ENCODE assay signal across 27 mouse cellular contexts in the genomic region with DNA sequence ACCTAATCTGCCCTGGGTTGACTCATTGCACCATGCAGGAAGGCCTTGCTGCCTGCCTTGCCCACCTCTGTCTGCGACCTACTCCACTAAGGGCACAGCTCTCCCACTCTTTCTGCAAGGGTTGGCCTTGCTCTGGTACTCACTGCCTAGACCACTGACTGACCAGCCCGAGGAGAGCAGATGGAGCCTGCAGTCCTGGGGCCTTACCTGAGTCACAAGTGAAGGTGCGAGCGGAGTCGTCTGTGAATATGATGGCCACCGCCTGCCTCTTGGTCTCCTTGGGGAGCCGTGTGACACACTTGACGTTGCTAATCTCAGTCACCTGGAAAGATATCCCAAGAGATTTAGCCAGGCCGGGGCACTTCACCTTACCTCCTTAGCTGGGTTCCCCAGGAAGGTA.
"Had no signal": no experiment of that assay in that cellular context is flagged by ENCODE, and none has a peak within 500 bp of the region (broad histone marks: within the 10 kb centered on the region; RNA-seq: fewer than 3 reads in every experiment).

No protein-coding gene starts in this region.

- DNase-seq: cerebellum, adult 2 months; cerebellum, adult 8-10 months; cerebellum, adult 9-10 months; cerebellum, adult 9-11 months; cerebellum, postnatal 10 days; cerebellum, postnatal 14 days; cerebellum, postnatal 25 days; cerebellum, postnatal 36 days; embryo, embryonic 11 days; forebrain, postnatal 0 days; gastrocnemius, adult 2 months; gastrocnemius, postnatal 10 days; gastrocnemius, postnatal 14 days; gastrocnemius, postnatal 25 days; gastrocnemius, postnatal 36 days; heart, adult 18-20 months; heart, adult 2 months had no signal

- H3K27me3 ChIP-seq: embryonic facial prominence, embryonic 13.5 days; embryonic facial prominence, embryonic 15.5 days; forebrain, embryonic 13.5 days; forebrain, embryonic 15.5 days had no signal

- H3K4me3 ChIP-seq: embryonic facial prominence, embryonic 10.5 days; embryonic facial prominence, embryonic 12.5 days; embryonic facial prominence, embryonic 13.5 days; embryonic facial prominence, embryonic 15.5 days; erythroblast, embryonic 14.5 days; forebrain, embryonic 10.5 days; forebrain, embryonic 13.5 days; forebrain, embryonic 15.5 days; gastrocnemius, adult 2 months; heart, adult 2 months had no signal

- H3K27ac ChIP-seq: embryonic facial prominence, embryonic 10.5 days; embryonic facial prominence, embryonic 12.5 days; embryonic facial prominence, embryonic 13.5 days; embryonic facial prominence, embryonic 15.5 days; forebrain, embryonic 10.5 days; forebrain, embryonic 13.5 days; forebrain, embryonic 15.5 days; gastrocnemius, adult 2 months; heart, adult 2 months had no signal

- H3K9ac ChIP-seq: embryonic facial prominence, embryonic 12.5 days; embryonic facial prominence, embryonic 13.5 days; embryonic facial prominence, embryonic 15.5 days; forebrain, embryonic 13.5 days; forebrain, embryonic 15.5 days; forebrain, postnatal 0 days had no signal

- ATAC-seq: forebrain, embryonic 13.5 days; forebrain, embryonic 14.5 days; forebrain, embryonic 15.5 days; forebrain, embryonic 16.5 days; forebrain, postnatal 0 days had no signal

- H3K9me3 ChIP-seq: embryonic facial prominence, embryonic 10.5 days; embryonic facial prominence, embryonic 12.5 days; embryonic facial prominence, embryonic 13.5 days; embryonic facial prominence, embryonic 15.5 days; forebrain, embryonic 10.5 days; forebrain, embryonic 13.5 days; forebrain, embryonic 15.5 days had no signal

- H3K4me2 ChIP-seq: embryonic facial prominence, embryonic 12.5 days; embryonic facial prominence, embryonic 13.5 days; embryonic facial prominence, embryonic 15.5 days; forebrain, embryonic 13.5 days; forebrain, embryonic 15.5 days had no signal
